Mouse (Mus musculus): Measurements from ENCODE around the gene Fam172a. TPM values are rescaled to one million over a fixed set of nuclear protein-coding genes. Genes with fewer than 3 reads are reported as not detected.

Fam172a gene
- polyA plus RNA-seq, 1 experiment from 2014 or later: 29.4 TPM

DNA sequence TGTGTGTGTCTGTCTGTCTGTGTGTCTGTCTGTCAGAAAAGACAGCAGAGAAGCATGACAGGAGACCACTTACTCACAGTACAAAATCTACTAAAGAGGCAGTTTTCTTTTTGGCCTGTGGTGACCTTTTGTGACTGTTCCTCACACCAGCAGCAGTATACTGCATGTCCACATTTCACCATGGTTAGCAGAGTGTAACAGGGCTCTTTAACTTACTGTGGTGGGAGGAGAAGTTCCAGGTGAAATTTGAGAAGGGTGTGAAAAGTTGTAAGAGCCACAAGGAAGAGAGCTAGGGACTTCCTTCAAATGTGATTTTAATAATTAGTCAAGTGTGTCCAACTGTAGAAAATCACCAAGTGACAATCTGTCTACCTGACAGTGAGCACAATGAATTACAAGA, 199.0 kb downstream of the Fam172a start:
- ATAC-seq (ENCODE audit: low read depth): no peak
- H3K4me3 ChIP-seq (ENCODE audit: low read length): no peak overlapping the region
- H3K4me1 ChIP-seq (replicated peaks; ENCODE audit: control insufficient read depth, insufficient read depth, low read length): no peaks in the 10 kb centered on the region
- H3K9me3 ChIP-seq (ENCODE audit: control insufficient read depth, low read length): no peaks in the 10 kb centered on the region
- H3K27ac ChIP-seq (ENCODE audit: low read length): no peak overlapping the region
- H3K27me3 ChIP-seq (ENCODE audit: control insufficient read depth, insufficient read depth, low read depth, low read length): no peaks in the 10 kb centered on the region
- H3K4me2 ChIP-seq (ENCODE audit: low read depth, low read length): no peak overlapping the region
- no peaks in the 10 kb centered on the region for H3K36me3 ChIP-seq (ENCODE audit: control insufficient read depth, insufficient read depth, low read length)
- no peak overlapping the region for H3K9ac ChIP-seq (ENCODE audit: low read length)

GRCm38 (mm10) chr13:77909184-77909583, 207.4 kb downstream of the Fam172a start:
- Histone ChIP-seq H3K27me3 (ENCODE audit: control insufficient read depth, insufficient read depth, low read depth, low read length) (no peaks in the 10 kb centered on the region), H3K4me3 (ENCODE audit: low read length) (no peak overlapping the region), H3K27ac (ENCODE audit: low read length) (no peak overlapping the region), H3K36me3 (ENCODE audit: control insufficient read depth, insufficient read depth, low read length) (no peaks in the 10 kb centered on the region), H3K9ac (ENCODE audit: low read length) (no peak overlapping the region), H3K4me1 (replicated peaks; ENCODE audit: control insufficient read depth, insufficient read depth, low read length) (no peaks in the 10 kb centered on the region), H3K9me3 (ENCODE audit: control insufficient read depth, low read length) (no peaks in the 10 kb centered on the region), H3K4me2 (ENCODE audit: low read depth, low read length) (no peak overlapping the region)
- no peak for ATAC-seq (ENCODE audit: low read depth)
- WGBS: 72% methylated on average over 2 of the region's 2 CpGs

- no peak for ATAC-seq (ENCODE audit: low read depth)
- no peak overlapping the region for H3K4me2 ChIP-seq (ENCODE audit: low read depth, low read length)
- no peaks in the 10 kb centered on the region for H3K27me3 ChIP-seq (ENCODE audit: control insufficient read depth, insufficient read depth, low read depth, low read length)
- no peak overlapping the region for H3K4me3 ChIP-seq (ENCODE audit: low read length)
- H3K4me1 ChIP-seq (replicated peaks; ENCODE audit: control insufficient read depth, insufficient read depth, low read length): no peaks in the 10 kb centered on the region
- H3K9me3 ChIP-seq (ENCODE audit: control insufficient read depth, low read length): no peaks in the 10 kb centered on the region
- no peaks in the 10 kb centered on the region for H3K36me3 ChIP-seq (ENCODE audit: control insufficient read depth, insufficient read depth, low read length)
- 84% methylated on average over 2 of the region's 2 CpGs for WGBS
- no peak overlapping the region for H3K9ac ChIP-seq (ENCODE audit: low read length)
- H3K27ac ChIP-seq (ENCODE audit: low read length): no peak overlapping the region
These were observed 221.0 kb downstream of the Fam172a start for GRCm38 (mm10) chr13:77922834-77923233.

- H3K4me2 ChIP-seq (ENCODE audit: low read depth, low read length): no peak overlapping the region
- H3K9me3 ChIP-seq (ENCODE audit: control insufficient read depth, low read length): no peaks in the 10 kb centered on the region
- no peak overlapping the region for H3K9ac ChIP-seq (ENCODE audit: low read length)
- H3K27ac ChIP-seq (ENCODE audit: low read length): no peak overlapping the region
- H3K27me3 ChIP-seq (ENCODE audit: control insufficient read depth, insufficient read depth, low read depth, low read length): no peaks in the 10 kb centered on the region
- WGBS: 19% methylated on average over 1 of the region's 1 CpGs
- H3K4me1 ChIP-seq (replicated peaks; ENCODE audit: control insufficient read depth, insufficient read depth, low read length): no peaks in the 10 kb centered on the region
- ATAC-seq (ENCODE audit: low read depth): no peak
- H3K36me3 ChIP-seq (ENCODE audit: control insufficient read depth, insufficient read depth, low read length): no peaks in the 10 kb centered on the region
- H3K4me3 ChIP-seq (ENCODE audit: low read length): no peak overlapping the region
These were observed 255.8 kb downstream of the Fam172a start for GRCm38 (mm10) chr13:77957611-77958010.

DNA sequence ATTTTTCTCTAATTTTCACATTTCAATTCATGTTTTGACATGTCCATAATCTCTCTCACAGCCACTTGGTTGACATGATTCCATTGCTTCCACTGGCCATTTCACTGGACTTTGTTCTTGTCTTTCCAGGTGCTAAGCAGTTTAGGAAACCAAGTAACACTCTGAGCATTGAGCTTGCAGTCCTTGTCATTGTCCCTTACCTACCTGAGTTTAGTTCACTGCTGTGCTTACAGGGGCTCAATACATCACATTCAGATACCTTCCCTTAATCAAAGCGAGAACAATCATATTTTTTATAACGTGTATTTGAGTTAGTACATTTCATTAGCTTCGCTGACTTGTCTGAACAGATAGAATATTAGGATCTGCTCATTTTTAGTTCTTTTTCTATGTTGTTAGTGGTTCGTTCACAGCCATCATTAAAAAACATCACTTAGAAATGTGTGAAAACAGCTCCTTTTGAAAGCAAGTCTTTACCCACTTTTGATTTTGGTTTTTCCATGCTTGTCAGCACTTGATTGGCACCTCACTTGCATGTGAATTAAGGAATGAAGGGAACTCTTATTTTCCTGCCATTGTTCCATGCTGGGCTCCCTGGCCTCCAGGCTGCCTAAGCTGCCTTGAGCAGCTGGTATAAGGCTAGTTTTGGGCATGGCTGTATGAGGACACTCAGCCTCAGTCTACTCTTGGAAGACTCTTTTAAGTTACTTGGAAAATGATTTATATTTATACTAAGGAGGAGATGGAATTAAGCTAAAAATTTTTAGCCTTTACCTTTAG, 257.9 kb downstream of the Fam172a start:
- ATAC-seq (ENCODE audit: low read depth): no peak
- no peak overlapping the region for H3K9ac ChIP-seq (ENCODE audit: low read length)
- H3K4me3 ChIP-seq (ENCODE audit: low read length): no peak overlapping the region
- no peaks in the 10 kb centered on the region for H3K27me3 ChIP-seq (ENCODE audit: control insufficient read depth, insufficient read depth, low read depth, low read length)
- H3K36me3 ChIP-seq (ENCODE audit: control insufficient read depth, insufficient read depth, low read length): no peaks in the 10 kb centered on the region
- H3K9me3 ChIP-seq (ENCODE audit: control insufficient read depth, low read length): no peaks in the 10 kb centered on the region
- H3K27ac ChIP-seq (ENCODE audit: low read length): no peak overlapping the region
- no peak overlapping the region for H3K4me2 ChIP-seq (ENCODE audit: low read depth, low read length)
- 91% methylated on average over 4 of the region's 4 CpGs for WGBS
- no peaks in the 10 kb centered on the region for H3K4me1 ChIP-seq (replicated peaks; ENCODE audit: control insufficient read depth, insufficient read depth, low read length)

DNA sequence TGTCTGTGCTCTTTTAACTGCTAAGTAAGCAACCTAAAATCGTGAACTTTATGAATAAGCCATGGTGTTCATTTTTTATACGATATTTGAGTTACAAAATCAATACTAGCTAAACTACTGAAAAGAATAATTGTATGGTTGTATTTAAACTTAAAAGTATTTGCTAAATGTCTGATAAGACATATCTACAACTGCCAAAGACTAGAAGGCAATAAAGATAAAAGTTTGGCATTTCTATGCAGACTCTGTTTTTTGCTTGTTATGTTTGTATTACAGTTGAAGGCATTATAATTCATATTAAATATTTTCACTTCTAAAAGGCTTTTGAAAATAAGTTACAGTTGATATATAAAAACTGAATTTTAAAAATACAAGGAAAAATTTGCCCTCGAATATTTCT, 274.4 kb downstream of the Fam172a start:
- Histone ChIP-seq H3K36me3 (ENCODE audit: control insufficient read depth, insufficient read depth, low read length) (no peaks in the 10 kb centered on the region), H3K27ac (ENCODE audit: low read length) (no peak overlapping the region), H3K4me1 (replicated peaks; ENCODE audit: control insufficient read depth, insufficient read depth, low read length) (no peaks in the 10 kb centered on the region), H3K9me3 (ENCODE audit: control insufficient read depth, low read length) (no peaks in the 10 kb centered on the region), H3K9ac (ENCODE audit: low read length) (no peak overlapping the region), H3K4me2 (ENCODE audit: low read depth, low read length) (no peak overlapping the region), H3K27me3 (ENCODE audit: control insufficient read depth, insufficient read depth, low read depth, low read length) (no peaks in the 10 kb centered on the region), H3K4me3 (ENCODE audit: low read length) (no peak overlapping the region)
- 40% methylated on average over 3 of the region's 3 CpGs for WGBS
- ATAC-seq (ENCODE audit: low read depth): no peak

DNA sequence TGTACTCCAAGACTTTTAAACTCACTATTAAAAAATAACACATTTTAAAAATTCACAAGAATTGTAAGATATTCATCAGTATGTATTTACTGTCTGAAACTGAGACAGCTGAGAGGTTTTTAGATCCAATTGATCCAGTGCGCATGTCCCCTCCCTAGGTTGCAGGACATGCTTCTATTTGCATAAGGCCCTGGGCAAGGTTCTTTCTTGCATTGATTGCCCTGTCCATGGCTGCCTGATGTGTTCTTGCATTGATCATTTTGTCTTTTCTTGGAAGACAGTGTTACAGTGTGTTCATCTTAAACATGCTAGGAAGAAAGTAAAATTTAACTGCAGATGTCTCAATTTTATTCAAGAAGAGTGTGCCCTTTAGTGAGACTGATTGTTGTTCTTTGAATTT, 275.3 kb downstream of the Fam172a start:
- Histone ChIP-seq H3K9ac (ENCODE audit: low read length) (no peak overlapping the region), H3K9me3 (ENCODE audit: control insufficient read depth, low read length) (no peaks in the 10 kb centered on the region), H3K27ac (ENCODE audit: low read length) (no peak overlapping the region), H3K4me3 (ENCODE audit: low read length) (no peak overlapping the region), H3K4me1 (replicated peaks; ENCODE audit: control insufficient read depth, insufficient read depth, low read length) (no peaks in the 10 kb centered on the region), H3K27me3 (ENCODE audit: control insufficient read depth, insufficient read depth, low read depth, low read length) (no peaks in the 10 kb centered on the region), H3K36me3 (ENCODE audit: control insufficient read depth, insufficient read depth, low read length) (no peaks in the 10 kb centered on the region), H3K4me2 (ENCODE audit: low read depth, low read length) (no peak overlapping the region)
- no peak for ATAC-seq (ENCODE audit: low read depth)
- 100% methylated on average over 1 of the region's 1 CpGs for WGBS

DNA sequence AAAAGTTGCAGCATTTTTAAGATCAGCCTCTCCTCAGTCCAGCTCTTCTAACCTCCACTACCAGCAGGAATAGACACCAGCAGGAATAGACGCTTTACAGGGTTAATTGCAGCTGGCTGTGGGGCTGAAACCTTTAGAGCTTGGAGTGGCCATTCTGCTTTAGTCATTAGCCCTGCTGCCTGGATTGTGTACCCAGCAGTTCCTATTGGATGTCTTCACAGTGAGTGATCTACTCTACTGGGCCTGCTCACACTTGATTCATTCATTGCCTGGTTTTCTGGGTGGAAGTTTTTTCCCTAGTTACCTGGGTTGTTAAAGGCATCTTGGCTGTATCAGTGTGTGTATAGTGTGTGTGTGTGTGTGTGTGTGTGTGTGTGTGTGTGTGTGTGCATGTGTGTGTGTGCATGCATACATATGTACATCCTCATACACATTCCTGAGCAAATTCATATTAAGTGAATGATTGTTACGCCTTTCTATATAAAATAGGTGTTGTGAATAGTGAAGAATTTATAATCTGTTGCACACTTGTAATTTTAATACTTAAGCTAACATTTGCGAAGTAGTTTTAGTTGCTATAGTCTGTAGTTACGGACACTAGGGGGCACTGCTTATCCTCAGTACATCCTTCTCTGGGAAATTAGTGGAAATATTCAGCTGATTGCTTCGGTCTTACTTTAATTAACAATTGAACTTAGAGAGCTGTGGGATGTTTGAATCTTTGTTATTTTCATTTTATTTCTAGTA, 280.4 kb downstream of the Fam172a start:
- H3K27me3 ChIP-seq (ENCODE audit: control insufficient read depth, insufficient read depth, low read depth, low read length): no peaks in the 10 kb centered on the region
- no peak overlapping the region for H3K27ac ChIP-seq (ENCODE audit: low read length)
- no peak overlapping the region for H3K4me2 ChIP-seq (ENCODE audit: low read depth, low read length)
- WGBS: 32% methylated on average over 5 of the region's 5 CpGs
- no peak overlapping the region for H3K9ac ChIP-seq (ENCODE audit: low read length)
- no peaks in the 10 kb centered on the region for H3K36me3 ChIP-seq (ENCODE audit: control insufficient read depth, insufficient read depth, low read length)
- H3K9me3 ChIP-seq (ENCODE audit: control insufficient read depth, low read length): no peaks in the 10 kb centered on the region
- H3K4me1 ChIP-seq (replicated peaks; ENCODE audit: control insufficient read depth, insufficient read depth, low read length): no peaks in the 10 kb centered on the region
- no peak for ATAC-seq (ENCODE audit: low read depth)
- no peak overlapping the region for H3K4me3 ChIP-seq (ENCODE audit: low read length)

DNA sequence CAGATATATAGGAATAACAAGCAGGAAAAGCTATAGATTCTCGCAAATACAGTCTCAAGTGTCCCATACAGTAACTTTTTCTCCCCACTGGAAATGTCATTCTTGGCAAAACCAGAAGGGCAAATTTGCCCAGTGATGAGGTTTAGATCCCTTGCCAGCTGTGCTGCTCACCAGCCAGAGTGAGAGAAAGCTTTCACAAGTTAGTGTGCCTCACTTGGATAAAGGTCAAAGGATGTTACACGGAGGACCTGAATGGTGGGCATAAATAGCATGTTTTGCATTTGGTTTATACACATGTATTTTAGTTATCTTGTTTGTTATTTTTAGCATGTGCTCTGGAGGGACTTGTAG, 281.0 kb downstream of the Fam172a start:
- Histone ChIP-seq H3K9ac (ENCODE audit: low read length) (no peak overlapping the region), H3K4me1 (replicated peaks; ENCODE audit: control insufficient read depth, insufficient read depth, low read length) (no peaks in the 10 kb centered on the region), H3K36me3 (ENCODE audit: control insufficient read depth, insufficient read depth, low read length) (no peaks in the 10 kb centered on the region), H3K4me2 (ENCODE audit: low read depth, low read length) (no peak overlapping the region), H3K9me3 (ENCODE audit: control insufficient read depth, low read length) (no peaks in the 10 kb centered on the region), H3K4me3 (ENCODE audit: low read length) (no peak overlapping the region), H3K27ac (ENCODE audit: low read length) (no peak overlapping the region), H3K27me3 (ENCODE audit: control insufficient read depth, insufficient read depth, low read depth, low read length) (no peaks in the 10 kb centered on the region)
- WGBS: 60% methylated on average over 2 of the region's 2 CpGs
- no peak for ATAC-seq (ENCODE audit: low read depth)

All from lung, embryonic 16.5 days (tissue).